Mouse (Mus musculus): ENCODE measurements around the gene Fam72a.

The Fam72a gene

DNA sequence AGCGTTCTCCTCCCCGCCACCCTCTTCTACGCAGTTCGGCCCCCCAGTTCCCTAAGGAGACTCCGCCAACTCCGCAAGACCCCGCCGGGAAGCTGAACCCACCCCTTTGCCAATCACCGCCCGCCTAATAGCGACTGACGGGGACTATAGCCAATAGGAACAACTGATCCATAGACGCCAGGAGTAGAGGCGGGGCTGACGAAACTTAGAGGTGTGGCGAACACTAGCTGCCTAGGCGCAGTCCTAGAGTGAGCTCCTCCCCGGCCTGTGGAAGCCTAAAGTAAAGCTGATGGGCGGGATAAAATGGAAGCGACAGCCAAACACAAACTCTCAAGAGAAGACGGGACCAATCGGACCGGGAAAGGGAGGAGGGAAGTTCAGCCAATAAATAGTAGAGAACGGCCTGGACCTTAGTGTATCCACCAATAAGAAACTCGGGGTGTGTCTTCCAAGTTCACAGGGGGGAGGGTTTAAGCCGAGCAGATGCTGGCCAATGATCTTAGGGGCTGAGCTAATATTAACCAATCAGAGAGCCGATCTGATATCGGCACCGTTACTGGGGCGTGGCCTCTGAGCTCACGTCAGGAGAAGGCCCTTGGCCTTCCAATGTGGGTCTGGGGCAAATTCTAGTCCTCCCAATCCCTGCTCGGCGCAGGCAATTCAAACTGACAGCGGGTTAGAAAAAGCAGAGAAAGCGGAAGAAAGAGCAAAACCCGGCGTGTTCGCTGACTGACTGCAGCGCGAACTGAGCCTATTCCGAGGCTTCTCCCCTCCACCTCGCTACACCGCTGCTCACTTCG is at the start of gene Fam72a, which contains the start of gene Srgap2:
Gene Fam72a (plus strand): TSS at position 623 of the 800 bp plus-strand sequence.
Gene Srgap2 (minus strand): TSS at position 72 of the 800 bp plus-strand sequence.
- in situ Hi-C loops (cut with MboI; ENCODE audit: low pct_unique_long_range_greater_than_20kb in 1 of 2, low sequenced_read_pairs in 2 of 2, unreplicated experiment in 1 of 2): no loop called here

DNA sequence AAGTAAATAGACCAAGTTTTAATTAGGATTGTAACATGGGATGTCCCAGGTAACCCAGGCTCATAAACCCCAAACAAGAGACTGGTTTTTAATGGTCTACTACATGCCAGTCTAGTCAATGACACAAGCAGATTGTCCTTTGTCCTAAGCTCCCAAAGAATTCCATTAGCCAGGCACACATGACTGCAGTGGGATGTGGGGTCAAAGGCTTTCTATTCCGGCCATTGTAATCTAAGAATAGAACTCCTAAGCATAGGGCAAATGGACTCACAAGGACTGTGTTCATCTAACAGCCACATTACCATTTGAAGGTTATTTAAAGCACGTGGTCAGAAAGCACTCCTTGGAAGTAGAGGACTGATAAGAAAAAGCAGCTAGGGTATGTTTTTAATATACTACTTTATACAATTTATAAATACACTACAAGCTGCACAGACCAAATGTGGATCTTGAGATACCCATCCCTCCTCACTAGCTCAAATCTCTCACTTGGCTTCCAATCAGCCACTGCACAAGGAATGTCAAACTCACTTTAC is 48.9 kb upstream of the Fam72a start:
- in situ Hi-C loops (cut with MboI; ENCODE audit: low pct_unique_long_range_greater_than_20kb in 1 of 2, low sequenced_read_pairs in 2 of 2, unreplicated experiment in 1 of 2): no loop called here

DNA sequence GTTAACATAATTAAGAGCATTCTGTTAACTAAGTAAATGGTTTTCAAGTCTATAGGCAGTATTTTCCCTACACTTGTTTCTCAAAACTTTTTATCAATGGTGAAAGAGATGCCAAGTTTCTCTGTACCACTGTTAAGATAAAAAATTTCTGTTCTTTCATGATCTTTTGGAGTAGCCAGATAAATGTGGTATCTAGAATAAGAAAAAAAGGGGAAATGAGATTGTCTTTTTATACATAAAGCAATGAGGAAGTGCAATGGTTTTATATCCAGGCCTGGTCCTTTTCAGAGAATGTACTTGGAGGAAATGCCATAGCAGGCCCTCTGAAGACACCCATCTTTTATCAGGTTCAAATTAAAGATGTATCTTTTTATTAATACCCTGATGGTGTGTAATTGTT is 46.3 kb upstream of the Fam72a start:
- in situ Hi-C loops (cut with MboI; ENCODE audit: low pct_unique_long_range_greater_than_20kb in 1 of 2, low sequenced_read_pairs in 2 of 2, unreplicated experiment in 1 of 2): no loop called here

DNA sequence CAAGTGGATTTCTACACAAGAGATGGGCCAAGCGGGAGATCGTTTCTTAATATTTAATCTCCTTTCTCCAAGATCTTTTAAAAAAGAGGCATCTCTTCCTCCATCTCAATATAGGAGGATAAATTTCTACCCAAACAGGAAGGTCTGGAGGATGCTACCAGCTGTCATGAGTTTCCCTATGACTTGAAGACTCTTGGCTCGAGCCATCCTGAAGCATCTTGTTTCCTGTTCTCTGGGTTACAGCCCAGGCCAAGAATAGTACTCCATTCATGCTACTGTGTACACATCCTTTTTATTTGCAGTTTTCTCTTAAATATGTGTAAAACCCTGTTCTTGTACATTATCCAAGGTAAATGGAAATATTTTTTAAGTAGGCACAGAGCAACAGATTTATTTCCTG is 45.5 kb upstream of the Fam72a start:
- in situ Hi-C loops (cut with MboI; ENCODE audit: low pct_unique_long_range_greater_than_20kb in 1 of 2, low sequenced_read_pairs in 2 of 2, unreplicated experiment in 1 of 2): no loop called here

DNA sequence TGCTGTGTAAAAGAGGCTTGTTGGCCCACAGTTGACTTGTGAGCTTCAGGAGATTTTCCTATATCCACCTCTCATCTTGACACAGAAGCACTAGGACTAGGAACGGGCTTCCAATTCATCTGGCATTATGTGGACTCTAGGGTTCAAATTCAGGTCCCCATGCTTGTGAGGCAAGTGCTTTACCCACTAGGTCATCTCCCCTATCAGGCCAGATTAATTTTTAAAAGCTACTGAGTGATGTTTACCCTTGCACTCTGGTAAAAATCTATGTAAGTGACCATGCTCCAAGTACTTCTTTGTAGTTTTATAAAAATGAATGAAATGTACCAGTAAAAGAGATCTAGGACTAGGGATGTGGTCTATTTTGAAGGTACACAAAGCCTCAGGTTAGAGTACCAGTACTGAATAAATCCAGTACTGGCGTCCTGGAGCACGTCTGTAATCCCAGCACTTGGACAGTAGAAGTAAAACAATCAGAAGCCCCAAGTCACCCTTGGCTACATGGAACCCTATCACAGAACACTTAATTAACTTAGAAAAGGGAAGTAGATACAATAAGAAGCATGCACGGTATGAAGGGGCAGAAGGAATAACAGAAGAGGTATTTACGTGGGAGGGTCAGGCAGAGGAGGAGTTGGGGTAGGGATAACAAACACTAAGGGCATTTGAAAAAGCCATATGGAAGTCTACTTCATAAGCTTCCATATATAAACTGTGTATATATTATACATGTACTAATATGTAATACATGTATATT is 41.4 kb upstream of the Fam72a start:
- in situ Hi-C loops (cut with MboI; ENCODE audit: low pct_unique_long_range_greater_than_20kb in 1 of 2, low sequenced_read_pairs in 2 of 2, unreplicated experiment in 1 of 2): no loop called here

DNA sequence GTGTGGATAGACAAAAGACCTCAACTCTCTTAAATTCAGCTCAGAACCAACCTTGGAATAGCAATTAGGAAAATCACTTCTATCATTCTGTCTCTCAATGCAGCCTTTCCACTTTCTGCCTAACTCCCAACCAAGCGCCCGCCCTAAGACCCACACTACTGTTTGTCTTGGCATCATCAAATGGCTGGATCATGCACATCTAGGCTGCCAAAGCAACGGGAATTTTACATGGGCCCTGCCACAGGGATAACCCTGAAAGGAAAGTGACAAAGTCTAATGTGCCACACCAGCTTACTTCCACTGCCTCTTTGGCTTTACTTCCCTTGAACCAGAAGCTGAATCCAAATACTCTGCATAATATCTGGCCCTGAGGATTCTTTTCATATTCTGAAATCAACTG is 38.4 kb upstream of the Fam72a start:
- in situ Hi-C loops (cut with MboI; ENCODE audit: low pct_unique_long_range_greater_than_20kb in 1 of 2, low sequenced_read_pairs in 2 of 2, unreplicated experiment in 1 of 2): no loop called here

DNA sequence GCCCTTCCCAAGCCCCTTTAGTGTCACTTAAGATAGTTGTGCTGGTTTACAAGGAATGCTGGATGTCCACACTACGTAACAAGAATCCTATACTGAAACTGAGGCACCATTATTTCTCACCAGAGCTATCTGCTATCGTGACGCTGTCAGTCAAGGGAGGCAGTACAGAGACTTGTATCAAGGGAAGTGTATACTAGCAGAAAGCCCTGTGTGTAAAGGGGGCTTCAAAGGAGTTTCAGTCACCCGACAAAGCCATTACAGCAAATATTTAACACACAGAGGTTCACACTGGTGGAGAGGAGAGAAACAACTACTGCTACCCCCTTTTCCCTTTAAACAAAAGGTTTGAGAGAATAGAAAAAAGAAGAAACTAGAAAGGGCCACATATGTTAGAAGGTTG is 36.1 kb upstream of the Fam72a start:
- in situ Hi-C loops (cut with MboI; ENCODE audit: low pct_unique_long_range_greater_than_20kb in 1 of 2, low sequenced_read_pairs in 2 of 2, unreplicated experiment in 1 of 2): no loop called here

DNA sequence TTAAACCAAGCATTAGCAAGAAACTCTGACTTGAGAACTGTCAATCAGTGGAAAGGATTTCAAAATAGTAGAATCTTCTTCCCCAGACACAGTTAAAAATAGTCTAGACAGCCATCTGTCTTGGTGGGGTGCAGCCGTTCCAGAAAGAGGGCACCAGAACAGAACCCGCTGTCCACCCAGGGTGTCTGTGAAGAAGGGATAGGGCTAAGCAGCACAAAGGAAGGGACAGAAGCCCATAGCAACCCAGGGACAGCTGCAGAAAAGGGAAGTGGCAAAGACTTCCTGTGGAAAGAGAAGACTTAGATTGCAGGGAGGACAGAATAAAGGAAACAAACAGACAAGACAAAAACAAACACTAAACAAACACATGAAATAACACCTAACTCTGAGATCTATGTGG is 35.3 kb upstream of the Fam72a start:
- in situ Hi-C loops (cut with MboI; ENCODE audit: low pct_unique_long_range_greater_than_20kb in 1 of 2, low sequenced_read_pairs in 2 of 2, unreplicated experiment in 1 of 2): no loop called here

DNA sequence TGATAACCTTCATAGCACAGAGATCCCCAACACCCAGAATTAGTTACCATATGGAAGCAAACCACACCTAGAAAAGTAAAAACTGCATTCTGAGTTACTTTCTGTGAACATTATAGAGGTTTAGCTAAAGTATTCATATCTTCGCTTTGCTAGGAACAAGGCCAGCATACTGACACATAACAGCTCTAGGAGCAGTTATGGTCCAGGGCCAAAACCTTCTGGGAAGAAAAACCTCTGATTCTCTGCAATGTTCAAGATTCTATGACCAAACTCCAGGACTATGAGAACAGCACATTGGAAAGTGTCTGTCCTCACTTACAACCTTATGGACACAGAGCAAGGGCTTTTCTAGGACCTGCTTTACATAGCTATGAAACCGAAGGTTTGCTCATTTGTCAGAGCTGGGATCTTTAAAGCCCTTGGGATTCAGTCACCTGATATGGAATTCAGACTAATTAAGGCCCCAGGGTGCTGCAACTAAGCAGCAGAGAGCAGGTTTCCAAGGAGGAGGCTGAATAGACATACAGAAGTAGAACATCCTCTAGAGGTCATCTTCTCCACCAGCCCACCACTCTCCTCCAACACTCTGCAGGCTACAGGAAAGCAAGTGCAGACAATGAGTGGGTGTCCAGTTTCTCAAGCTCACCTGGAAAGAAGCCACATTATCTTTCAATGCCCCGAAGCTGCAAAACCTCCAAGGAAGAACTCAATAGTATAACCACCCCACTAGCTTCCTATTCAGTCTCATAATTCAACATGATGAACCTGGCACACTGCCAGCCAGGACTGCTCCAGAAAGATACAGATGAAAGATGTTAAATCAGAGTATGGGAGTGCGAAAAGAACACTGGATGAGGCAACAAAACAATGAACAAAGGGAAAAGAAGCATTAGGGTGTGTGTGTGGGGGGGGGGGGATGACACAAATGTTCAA is 33.5 kb upstream of the Fam72a start:
- in situ Hi-C loops (cut with MboI; ENCODE audit: low pct_unique_long_range_greater_than_20kb in 1 of 2, low sequenced_read_pairs in 2 of 2, unreplicated experiment in 1 of 2): no loop called here

DNA sequence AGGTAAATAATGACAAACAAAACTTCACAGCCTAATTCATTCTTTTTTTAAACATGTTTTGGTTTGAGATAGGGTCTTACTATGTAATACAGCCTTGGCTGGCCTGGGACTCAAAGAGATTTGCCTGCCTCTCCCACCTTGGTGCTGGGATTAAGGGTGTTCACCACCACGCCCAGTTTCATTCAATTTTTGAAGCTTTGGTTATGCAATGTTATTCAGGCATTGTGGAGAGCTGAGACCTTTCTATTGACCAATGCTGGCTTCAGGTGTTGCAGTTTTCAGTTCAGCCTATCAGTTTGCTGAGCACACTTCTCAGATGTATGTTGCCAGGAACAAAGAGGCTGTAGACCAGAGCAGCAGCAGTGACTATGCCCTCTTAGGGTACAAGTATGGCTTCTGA is 29.5 kb upstream of the Fam72a start:
- in situ Hi-C loops (cut with MboI; ENCODE audit: low pct_unique_long_range_greater_than_20kb in 1 of 2, low sequenced_read_pairs in 2 of 2, unreplicated experiment in 1 of 2): no loop called here

DNA sequence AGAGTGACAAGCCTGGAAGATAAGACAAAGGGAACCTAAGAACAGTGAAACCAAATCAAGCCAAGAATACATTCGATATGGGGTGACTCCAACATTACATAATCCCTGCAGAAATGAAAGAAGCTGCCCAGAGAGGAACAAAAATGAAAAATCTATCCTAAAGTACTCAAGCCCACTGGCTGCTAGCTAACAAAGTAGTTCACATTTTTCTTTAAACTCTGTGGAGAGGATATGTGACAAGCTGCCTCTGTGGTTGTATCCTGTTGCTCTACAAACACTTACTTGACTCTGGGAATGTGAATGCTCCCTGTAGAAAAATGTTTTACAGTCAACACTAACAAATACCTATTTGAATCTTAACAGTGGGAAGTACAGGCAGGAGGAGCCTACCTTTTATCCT is 26.0 kb upstream of the Fam72a start:
- in situ Hi-C loops (cut with MboI; ENCODE audit: low pct_unique_long_range_greater_than_20kb in 1 of 2, low sequenced_read_pairs in 2 of 2, unreplicated experiment in 1 of 2): no loop called here

DNA sequence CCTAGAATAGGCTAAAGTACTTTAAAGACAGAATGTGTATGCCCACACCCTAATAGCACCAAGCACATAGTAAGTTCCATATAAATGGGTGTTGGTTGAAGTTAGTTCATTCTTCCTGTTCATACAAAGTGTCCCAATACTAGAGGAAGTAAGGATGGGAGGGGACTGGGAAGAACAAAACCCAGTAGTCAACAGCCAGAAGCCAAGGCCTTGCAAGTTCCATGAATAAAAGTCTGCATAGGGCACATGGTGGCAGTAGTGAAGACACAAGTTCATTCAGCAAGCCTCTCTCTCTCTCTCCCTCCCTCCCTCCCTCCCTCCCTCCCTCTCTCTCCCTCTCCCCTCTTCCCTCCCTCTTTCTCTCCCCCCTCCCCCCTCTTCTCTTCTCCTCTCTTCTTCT is 16.6 kb upstream of the Fam72a start:
- in situ Hi-C loops (cut with MboI; ENCODE audit: low pct_unique_long_range_greater_than_20kb in 1 of 2, low sequenced_read_pairs in 2 of 2, unreplicated experiment in 1 of 2): no loop called here

DNA sequence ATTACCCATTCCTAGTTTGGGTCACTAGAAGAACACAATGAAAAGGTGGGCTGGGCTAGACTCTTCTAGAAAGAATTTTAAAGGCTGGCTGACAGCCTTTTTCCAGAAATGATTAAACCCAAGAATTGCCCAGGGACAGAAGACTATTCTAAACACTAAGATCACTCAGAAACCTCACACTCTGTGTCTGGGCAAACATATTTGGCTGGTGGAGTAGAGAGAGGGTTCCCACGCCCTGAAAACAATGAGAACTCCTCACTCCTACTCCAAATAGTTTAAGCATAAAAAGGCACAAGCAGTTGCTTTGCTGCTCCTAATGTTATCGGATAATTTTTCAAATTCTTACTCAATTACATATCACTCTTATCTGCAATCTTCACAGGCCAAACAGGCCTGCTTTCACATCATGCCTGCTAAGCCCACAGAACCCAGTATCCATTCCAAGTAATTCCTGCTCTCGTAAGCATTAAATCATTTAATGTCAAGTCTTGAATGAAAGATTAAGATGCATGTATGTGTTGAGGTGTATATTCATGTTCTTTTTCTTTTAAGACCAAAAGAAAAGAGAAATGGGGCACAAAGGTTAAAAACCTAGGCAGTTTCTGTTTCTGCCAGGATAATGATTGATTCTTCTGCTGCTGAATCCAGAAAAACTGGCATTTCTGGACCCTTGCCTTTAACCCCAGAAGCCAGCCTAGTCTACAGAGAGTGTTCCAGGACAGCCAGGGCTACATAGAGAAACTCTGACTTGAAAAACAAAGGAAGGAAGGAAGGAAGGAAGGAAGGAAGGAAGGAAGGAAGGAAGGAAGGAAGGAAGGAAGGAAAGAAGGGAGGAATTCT is 15.8 kb upstream of the Fam72a start:
- in situ Hi-C loops (cut with MboI; ENCODE audit: low pct_unique_long_range_greater_than_20kb in 1 of 2, low sequenced_read_pairs in 2 of 2, unreplicated experiment in 1 of 2): no loop called here

DNA sequence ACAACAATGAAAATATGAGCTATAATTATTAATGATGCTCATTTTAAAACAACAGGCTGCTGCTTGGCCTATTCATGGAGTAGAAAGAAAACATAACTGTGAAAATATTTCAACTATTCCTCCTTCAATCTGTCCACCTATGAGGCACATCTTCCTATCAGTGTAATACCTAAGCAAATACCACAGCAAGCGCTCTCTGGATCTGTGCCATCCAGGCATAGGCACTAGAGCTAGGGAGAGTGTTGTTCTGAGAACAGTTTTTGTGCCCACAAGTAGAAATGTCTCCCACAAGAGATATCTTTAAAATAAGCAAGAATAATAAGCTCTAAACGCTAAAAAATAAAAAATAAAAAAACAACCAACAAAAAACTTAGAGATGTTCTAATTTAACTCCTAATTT is 14.6 kb upstream of the Fam72a start:
- in situ Hi-C loops (cut with MboI; ENCODE audit: low pct_unique_long_range_greater_than_20kb in 1 of 2, low sequenced_read_pairs in 2 of 2, unreplicated experiment in 1 of 2): no loop called here

DNA sequence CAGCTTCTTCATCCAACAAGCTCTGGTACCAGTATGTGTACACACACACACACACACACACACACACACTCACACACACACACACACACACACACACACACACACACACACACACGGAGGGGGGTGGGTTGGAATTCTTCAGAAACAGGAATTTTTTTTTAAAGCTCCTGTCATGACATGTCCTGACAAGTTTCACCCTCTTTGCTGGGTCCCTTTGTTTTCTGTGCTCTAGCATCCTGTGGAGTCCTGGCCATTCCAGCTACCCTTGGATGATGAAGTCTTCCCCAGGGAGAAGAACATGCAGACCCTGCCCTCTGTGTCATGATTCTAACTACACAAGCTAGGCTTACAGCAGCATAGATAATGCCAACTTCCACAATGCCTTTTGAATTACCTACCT is 13.5 kb upstream of the Fam72a start:
- in situ Hi-C loops (cut with MboI; ENCODE audit: low pct_unique_long_range_greater_than_20kb in 1 of 2, low sequenced_read_pairs in 2 of 2, unreplicated experiment in 1 of 2): no loop called here

DNA sequence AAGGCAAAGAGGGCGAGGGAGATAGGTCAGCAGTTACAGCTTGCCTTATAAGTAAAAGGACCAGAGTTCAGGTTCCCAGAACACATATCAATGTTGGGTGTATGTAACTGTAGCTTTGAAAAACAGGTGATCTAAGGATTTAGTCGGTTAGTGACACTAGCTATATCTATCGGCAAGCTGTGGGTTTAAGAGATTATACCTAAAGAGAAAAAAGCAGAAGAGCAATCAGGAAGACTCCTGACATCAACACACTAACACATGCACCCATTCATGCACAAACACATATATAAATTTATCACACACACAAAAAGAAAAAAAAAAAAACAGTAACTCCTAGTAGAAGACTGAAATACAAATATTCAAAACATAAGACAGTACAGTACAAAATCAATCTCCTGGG is 11.1 kb upstream of the Fam72a start:
- in situ Hi-C loops (cut with MboI; ENCODE audit: low pct_unique_long_range_greater_than_20kb in 1 of 2, low sequenced_read_pairs in 2 of 2, unreplicated experiment in 1 of 2): no loop called here

DNA sequence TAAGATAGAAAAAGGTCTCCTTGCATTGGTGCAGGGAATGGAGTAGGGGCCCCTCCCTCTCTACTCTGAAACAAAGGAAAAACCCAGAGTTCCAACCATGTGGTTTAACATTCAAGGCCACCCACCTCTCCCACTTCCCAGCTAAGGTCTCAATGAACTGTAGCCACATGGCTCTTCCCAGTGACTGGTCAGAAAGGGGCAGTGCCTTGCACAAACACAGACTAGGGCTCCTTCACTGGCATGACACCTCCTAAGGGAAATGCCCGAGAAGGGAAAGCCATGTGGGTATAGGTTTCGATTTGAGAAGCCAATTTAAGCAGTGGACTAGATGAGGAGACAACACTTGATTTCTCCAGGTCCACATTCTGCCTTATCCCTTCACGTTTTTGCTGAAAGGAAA is 3.9 kb upstream of the Fam72a start:
- in situ Hi-C loops (cut with MboI; ENCODE audit: low pct_unique_long_range_greater_than_20kb in 1 of 2, low sequenced_read_pairs in 2 of 2, unreplicated experiment in 1 of 2): no loop called here

DNA sequence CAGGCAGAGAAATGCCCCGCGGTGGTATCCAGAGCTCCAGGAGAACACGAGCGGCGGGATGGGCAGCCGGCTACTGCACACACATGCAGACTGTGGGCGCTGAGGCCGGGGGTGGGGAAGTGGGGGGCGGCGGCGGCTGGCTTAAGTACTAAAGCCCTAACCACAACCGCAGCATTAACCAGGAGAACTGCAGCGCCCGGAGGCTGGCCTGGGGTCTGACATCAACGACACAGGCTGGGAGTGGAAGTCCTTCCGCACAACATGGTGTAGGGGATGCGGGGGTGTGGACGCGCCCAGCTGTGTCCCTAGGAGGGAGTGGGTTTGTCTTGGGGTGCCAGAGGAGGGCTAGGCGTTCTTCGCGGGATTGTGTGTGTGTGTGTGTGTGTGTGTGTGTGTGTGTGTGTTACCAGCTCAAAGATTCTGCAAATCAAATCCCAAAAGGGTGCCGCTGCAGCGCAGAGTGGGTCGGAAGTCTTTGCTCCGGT is 2.6 kb upstream of the Fam72a start:
- in situ Hi-C loops (cut with MboI; ENCODE audit: low pct_unique_long_range_greater_than_20kb in 1 of 2, low sequenced_read_pairs in 2 of 2, unreplicated experiment in 1 of 2): no loop called here

Data from mouse embryonic stem cell (cell line).